Mouse (Mus musculus) c-Kit-positive CD71-negative TER-119-negative erythroid progenitor cells, embryonic 14.5 days (primary cell): ENCODE results near the gene Plcg2.

Experiments used
- DNase-seq: peaks from one replicate; pipeline ENCODE4 v3.0.0-alpha.2; 2013; ENCODE audit warnings: low read depth

Plcg2 gene

DNA sequence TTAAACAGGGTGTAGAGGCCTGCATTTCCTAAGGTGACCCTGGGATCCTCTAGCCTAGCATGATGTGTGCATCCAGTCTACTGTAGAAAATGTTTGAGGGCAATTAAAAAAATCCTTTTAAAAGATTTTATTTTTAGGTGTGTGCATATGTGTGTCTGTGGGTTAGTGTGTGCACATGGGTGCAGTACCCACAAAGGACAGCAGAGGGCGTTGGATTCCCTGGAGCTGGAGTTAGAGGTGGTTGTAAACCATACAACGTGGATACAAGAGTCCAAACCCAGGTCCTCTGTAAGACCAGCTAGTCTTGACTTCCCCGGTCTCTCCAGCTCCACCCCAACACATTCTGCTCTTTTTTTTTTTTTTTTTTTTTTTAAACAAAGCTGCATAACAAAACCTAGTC, 139.4 kb downstream of the Plcg2 start:
- DNase-seq, result no peak

DNA sequence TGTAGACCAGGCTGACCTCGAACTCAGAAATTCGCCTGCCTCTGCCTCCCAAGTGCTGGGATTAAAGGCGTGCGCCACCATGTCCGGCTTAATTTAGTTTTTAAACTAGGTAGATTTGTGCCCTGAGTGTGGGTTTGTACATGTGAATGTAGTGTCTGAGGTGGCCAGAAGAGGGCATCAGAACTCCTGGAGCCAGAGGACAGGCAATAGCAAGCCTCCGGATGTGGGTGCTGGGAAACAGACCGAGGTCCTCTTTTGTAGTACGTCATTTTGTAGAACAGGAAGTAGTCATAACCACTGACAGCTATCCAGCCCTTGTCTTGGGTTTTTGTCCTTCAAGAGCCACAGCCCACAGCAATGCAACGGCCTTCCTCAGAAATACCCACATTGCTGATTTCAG, 141.5 kb downstream of the Plcg2 start:
- no peak for DNase-seq

DNA sequence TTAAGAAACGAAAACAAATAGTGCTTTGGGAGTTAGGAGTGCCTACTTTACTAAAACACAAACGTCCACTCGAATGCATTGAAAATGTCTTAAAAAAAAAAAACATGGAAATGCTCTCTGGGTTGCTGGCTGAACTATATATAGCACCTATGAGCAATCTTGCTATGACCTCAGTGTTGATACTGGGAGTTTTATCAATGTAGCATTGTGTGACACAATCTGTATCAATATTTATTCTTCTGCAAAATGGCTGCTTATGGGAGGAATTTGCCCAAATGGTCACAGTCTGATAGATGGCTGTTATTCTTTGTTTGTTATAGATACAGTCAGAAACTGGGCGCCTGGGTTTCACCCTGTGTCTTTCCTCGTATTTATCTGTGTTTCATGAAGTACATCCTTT, 147.4 kb downstream of the Plcg2 start:
- DNase-seq, result no peak

DNA sequence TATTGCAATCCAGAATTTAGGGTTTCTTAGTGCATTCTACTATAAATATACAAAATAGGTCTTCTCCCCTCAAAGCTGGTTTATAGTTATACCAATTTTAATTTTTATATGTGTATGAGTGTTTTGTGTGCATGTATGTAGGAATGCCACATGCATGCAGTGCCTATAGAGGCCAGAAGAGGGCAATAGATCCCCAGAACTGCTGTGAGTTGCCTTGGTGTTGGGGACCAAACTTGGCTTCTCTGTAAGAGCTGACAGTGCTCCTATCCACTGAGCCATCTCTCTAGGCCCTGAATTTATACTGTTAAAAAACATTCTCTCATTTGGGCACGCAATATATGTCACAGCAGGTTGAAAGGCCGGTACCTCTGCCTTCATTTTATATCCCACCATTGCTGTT, 147.9 kb downstream of the Plcg2 start:
- DNase-seq, result peak; percentile 34

DNA sequence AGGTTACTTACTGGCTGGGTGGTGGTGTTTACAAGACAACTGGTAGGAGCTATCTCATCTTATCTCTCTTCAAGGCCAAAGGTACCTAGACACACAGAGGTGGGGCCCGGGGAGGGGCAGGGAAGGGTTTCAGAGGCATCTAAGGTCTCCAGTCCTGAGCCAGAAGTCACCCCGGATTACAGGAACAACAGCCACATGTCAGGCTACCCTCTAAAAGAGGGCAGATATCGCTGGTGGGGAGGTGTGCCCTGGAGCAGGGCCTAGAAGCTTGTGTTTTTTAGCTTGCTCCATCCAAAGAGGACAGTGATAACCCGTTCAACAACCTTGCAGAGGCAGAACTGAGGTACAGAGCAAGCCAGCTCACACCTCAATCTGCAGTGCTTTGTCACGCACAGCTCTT, 148.3 kb downstream of the Plcg2 start:
- DNase-seq, result no peak

DNA sequence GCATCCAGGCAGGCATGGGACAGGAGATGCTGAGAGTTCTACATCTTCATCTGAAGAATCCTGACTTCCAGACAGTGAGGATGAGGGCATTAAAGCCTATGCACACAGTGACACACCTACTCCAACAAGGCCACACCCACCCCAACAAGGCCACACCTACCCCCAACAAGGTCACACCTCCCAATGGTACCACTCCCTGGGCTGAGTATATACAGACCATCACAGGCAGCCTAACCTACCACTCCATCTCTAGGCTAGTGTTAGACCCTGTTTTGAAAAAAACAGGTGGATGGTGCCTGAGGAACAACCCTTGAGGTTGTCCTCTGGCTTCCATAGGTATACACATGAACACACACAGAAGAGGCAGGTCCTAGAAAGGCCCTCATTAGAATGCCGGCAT, 154.2 kb downstream of the Plcg2 start:
- no peak for DNase-seq

- DNase-seq, result no peak
Measured at GRCm38 (mm10) chr8:117658990-117659389, 160.9 kb downstream of the Plcg2 start.

DNA sequence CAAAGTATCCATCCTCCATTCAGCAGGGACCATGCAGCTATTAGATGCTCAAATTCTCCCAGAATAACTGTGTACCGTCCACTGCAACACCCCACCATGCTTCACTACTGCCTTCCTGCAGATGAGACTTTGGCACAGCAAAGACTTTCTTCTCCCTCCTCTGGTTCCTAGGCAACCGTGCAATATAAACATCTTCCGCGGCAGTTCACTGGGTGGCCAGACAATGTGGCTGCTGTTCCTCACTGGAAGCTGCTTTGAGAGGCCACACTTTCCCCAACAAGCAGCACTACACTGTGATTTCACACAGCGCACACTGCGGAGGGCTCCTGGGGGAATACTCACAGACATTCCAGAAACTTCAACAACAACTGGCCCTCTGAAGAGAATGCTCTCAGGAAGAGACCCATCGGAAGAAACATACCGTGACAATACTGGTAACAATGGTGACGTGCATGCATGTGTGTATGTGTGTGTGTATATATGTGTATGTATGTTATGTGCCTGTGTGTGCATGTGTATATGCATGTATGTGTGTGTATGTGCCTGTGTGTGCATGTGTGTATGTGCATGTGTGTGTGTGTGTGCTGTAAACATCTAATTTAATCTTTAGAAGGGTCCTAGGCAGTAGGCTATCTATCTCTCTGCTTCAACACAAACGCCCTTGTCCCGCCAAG, 162.4 kb downstream of the Plcg2 start:
- no peak for DNase-seq

DNA sequence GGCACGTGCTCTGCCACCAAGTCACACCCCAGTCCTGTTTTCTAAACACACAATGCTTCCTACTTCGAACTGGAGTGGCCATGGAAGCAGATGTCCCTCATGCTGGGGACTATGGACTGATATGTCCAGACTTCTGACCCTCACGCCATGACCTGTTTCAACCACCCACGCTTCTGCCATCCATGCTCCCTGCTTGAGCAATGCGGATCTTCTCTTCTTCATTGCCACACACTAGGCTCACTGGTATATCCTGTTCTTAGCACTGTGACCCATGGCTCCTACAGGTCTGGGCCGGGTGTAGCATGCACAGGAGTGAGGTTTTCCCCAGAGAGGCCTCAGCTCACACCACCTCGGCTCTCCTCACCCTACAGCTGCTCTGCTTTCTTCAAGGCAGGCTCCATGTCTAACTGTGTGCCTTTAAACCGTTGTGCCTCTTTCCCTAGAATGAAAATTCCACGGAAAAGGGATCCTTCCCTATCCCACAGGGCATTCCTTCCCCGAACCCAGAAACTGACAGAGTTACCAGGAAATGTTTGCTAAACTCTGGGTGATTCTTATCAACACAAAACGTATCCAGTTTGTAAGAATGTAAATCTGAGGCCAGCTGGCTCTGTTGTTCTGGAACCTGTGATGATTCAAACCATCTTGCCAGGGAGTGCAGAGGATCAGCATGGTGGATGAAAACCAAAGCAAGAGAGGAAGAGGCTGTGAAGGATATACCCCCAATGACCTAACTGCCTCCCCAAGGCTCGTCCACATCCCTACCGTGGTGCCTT, 169.4 kb downstream of the Plcg2 start:
- no peak for DNase-seq

DNA sequence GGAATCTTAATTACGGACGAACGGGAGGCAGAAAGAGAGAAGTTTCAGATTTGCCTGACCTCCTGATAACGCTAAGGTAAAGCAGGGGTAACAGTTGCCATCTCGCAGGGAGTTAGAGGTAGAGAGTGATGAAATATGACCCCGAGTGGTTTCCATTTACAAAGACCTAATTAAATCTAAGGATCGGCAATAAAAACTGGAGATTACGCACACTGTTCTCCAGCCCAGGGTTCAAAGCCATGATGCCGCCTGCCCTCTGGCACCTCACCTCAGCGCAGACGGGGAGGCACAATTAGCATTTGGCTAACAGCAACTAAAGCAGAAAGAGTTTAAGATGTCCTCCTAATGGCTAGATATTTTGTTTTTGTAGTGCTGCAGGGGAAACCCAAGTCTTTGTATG, 172.4 kb downstream of the Plcg2 start:
- DNase-seq, result no peak

GRCm38 (mm10) chr8:117672558-117672957, 174.5 kb downstream of the Plcg2 start:
- no peak for DNase-seq

GRCm38 (mm10) chr8:117673430-117673830, 175.3 kb downstream of the Plcg2 start, which contains the start of gene Sdr42e1:
Sdr42e1 (minus strand) TSS chr8:117673689.
- DNase-seq, result peak; percentile 35

DNA sequence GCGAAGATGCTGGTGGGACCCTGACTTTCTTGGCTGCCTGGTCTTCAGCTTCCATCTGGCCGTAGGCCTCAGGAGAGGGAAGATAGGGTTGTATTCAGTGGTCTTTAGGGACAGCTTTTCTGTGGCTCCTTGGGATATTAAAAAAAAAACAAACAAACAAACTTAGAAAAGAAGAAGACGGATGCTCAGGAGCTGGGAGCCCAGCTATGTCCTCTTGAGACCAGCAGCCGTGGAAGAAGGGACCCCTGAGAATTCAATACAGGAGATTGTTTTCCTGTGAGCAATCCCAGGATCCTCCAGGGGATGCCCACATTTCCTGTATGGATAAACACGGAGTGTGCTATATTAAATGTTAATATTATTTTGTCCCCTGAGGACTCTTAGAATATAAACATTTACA, 177.1 kb downstream of the Plcg2 start:
- no peak for DNase-seq

- DNase-seq, result no peak
Measured at GRCm38 (mm10) chr8:117676460-117676859, 178.4 kb downstream of the Plcg2 start.

DNA sequence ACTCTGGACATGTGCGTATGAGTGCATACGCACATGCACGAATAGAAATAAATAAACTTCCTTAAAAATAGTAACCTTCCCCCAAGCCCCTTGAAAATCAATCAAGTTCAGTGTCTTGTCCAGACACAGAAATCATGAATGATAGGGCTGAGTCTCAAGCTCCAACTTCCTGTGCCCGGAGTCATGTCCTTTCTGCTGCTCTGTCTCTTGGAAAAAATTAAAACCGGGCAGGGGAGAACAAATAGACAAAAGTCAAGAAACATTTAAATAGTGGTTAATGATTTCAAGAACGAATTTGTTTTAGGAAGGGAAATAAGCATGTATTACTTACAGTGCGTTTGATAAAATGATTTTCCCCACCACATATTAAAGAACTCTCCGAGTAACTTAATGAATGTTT, 178.9 kb downstream of the Plcg2 start:
- no peak for DNase-seq

DNA sequence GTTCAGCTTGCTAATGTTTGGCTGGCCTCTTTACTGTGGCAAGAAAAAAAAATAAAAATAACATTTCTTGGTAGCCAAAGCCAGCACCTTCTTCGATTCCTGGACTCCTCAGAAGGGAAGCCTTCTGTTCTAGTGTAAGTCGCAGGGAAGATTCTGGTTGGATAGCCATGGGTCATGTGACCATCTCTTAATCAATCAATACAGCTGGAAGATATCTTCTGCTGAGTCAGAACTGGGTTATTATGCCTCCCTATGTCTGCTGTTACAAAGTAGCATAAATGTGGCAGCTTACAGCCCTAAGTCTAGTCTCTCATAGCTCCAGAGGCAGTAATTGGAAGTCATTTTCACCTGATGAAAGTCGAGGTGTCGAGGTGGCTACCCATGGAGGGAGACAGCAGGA, 180.6 kb downstream of the Plcg2 start:
- DNase-seq, result no peak

- no peak for DNase-seq
Measured at GRCm38 (mm10) chr8:117683925-117684472, 185.9 kb downstream of the Plcg2 start.

GRCm38 (mm10) chr8:117684504-117684903, 186.4 kb downstream of the Plcg2 start:
- no peak for DNase-seq
